Mouse (Mus musculus): Measurements from ENCODE around the gene Tmod4.

- TF ChIP-seq CTCF (IDR thresholded peaks at IDR 0.05; ENCODE audit: low read depth) (no peak), EP300 (IDR thresholded peaks at IDR 0.05; ENCODE audit: low read depth) (no peak)
Measured at GRCm38 (mm10) chr3:95173256-95173949, 49.1 kb downstream of the Tmod4 start.
